Mouse (Mus musculus) neural tube, embryonic 13.5 days (tissue): ENCODE measurements around the gene Trim28. TPM values are rescaled to one million over a fixed set of nuclear protein-coding genes. Genes with fewer than 3 reads are reported as not detected.

Experiments used
- ATAC-seq: fragments of 200-750 bp; cut with Nextera tagmentation; 2 replicates; pipeline ENCODE4 v1.8.0; 2017; ENCODE audit warnings: low read depth, mild to moderate bottlenecking, moderate TSS enrichment, moderate library complexity
- H3K27ac ChIP-seq: fragments of 300-500 bp; sonication (generic); replicated peaks from 2 replicates; pipeline ENCODE4 v1.5.1; 2015; ENCODE audit warnings: moderate library complexity, mild to moderate bottlenecking, inconsistent platforms
- H3K27me3 ChIP-seq: fragments of 300-500 bp; sonication (generic); 2 replicates; pipeline ENCODE4 v1.6.1; 2015; ENCODE audit warnings: mild to moderate bottlenecking, inconsistent platforms
- H3K36me3 ChIP-seq: fragments of 300-500 bp; sonication (generic); 2 replicates; pipeline ENCODE4 v1.6.1; 2015; ENCODE audit warnings: mild to moderate bottlenecking, inconsistent platforms
- H3K4me1 ChIP-seq: fragments of 300-500 bp; sonication (generic); replicated peaks from 2 replicates; pipeline ENCODE4 v1.6.1; 2015; ENCODE audit warnings: inconsistent platforms
- H3K4me2 ChIP-seq: fragments of 300-500 bp; sonication (generic); 2 replicates; pipeline ENCODE4 v1.6.1; 2015; ENCODE audit warnings: inconsistent platforms, mild to moderate bottlenecking, moderate library complexity
- H3K4me3 ChIP-seq: fragments of 300-500 bp; sonication (generic); 2 replicates; pipeline ENCODE4 v1.5.1; 2015; ENCODE audit warnings: mild to moderate bottlenecking, inconsistent platforms
- H3K9ac ChIP-seq: fragments of 300-500 bp; sonication (generic); 2 replicates; pipeline ENCODE4 v1.6.1; 2015; ENCODE audit warnings: moderate library complexity, mild to moderate bottlenecking, inconsistent platforms
- H3K9me3 ChIP-seq: fragments of 300-500 bp; sonication (generic); 2 replicates; pipeline ENCODE4 v1.6.1; 2016; ENCODE audit warnings: inconsistent platforms
- WGBS: fragments of 180-500 bp; shearing (Covaris S2); methylation state at CpG from one replicate; pipeline ENCODE4 v1.1.7; 2015; 5-methylcytosine and 5-hydroxymethylcytosine counted together
- polyA plus RNA-seq: library from polyadenylated mRNA; unstranded; fragments of >200 nt; fragmentation: Nextera tagmentation; extraction: Ambion mirVana; gene quantifications from 2 replicates; pipeline ENCODE4 v1.2.1, GENCODE M21; 2015

The Trim28 gene
- polyA plus RNA-seq, 1 experiment from 2014 or later: 229 TPM

GRCm38 (mm10) chr7:13037366-13037765 lies 38.5 kb downstream of the Trim28 start:
- no peaks in the 10 kb centered on the region for H3K9me3 ChIP-seq
- peak; percentile 10; the same call in 1 of the 2 replicates for ATAC-seq
- peaks cover 15% of the 10 kb centered on the region for H3K27me3 ChIP-seq
- H3K4me3 ChIP-seq: peak overlapping the region; percentile 80
- under 1% methylated on average over 31 of the region's 33 CpGs for WGBS
- peak overlapping the region; percentile 98 for H3K9ac ChIP-seq
- H3K27ac ChIP-seq: peak overlapping the region; percentile 99
- H3K4me2 ChIP-seq: peak overlapping the region; percentile 91
- peaks cover 52% of the 10 kb centered on the region for H3K4me1 ChIP-seq
- H3K36me3 ChIP-seq: peaks cover 30% of the 10 kb centered on the region

GRCm38 (mm10) chr7:13037901-13038555 lies 39.1 kb downstream of the Trim28 start, which contains the start of gene Ube2m:
Gene Ube2m (minus strand): TSS chr7:13038275.
- under 1% methylated on average over 64 of the region's 65 CpGs for WGBS
- H3K9me3 ChIP-seq: no peaks in the 10 kb centered on the region

DNA sequence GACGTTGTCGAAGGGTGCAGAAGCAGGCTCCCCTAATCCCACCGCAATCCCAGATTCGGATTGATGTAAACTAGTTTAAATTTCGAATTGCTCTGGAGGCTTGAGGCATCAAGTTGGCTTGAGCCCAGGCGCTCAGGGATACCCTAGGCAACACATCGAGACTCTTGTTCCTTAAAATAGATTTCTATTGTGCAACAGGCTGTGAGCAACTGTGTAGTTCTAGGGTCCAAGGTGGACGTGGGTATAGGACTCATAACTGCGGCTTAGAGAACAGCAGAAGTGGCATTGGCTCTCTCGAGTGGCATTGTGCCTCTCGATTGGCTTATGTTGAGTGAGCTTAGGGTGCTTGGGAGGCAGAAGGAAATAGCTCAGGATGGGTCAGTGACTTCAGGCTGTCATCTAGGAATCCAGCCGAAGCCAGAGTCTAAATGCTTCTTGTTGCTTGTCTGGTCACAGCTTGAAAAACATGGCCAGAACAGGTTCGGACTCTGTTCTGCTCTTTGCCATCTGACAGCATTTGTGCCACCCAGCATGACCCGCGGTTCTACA lies 39.8 kb downstream of the Trim28 start:
- H3K4me3 ChIP-seq: peak overlapping the region; percentile 80
- 25% methylated on average over 15 of the region's 15 CpGs for WGBS
- peaks cover 29% of the 10 kb centered on the region for H3K27me3 ChIP-seq
- H3K4me2 ChIP-seq: peak overlapping the region; percentile 91
- no peak for ATAC-seq
- H3K9me3 ChIP-seq: no peaks in the 10 kb centered on the region
- H3K9ac ChIP-seq: peak overlapping the region; percentile 98
- peaks cover 47% of the 10 kb centered on the region for H3K4me1 ChIP-seq
- peaks cover 17% of the 10 kb centered on the region for H3K36me3 ChIP-seq
- H3K27ac ChIP-seq: peak overlapping the region; percentile 99

More at GRCm38 (mm10) chr7:13037901-13038555, 39.1 kb downstream of the Trim28 start, which contains the start of gene Ube2m:
- peak within 1 kb of the TSS; percentile 80 for H3K4me3 ChIP-seq
- ATAC-seq: peak; percentile 90
- H3K27ac ChIP-seq: peak within 1 kb of the TSS; percentile 99
- H3K36me3 ChIP-seq: peaks cover 24% of the 10 kb centered on the region
- peaks cover 22% of the 10 kb centered on the region for H3K27me3 ChIP-seq
- H3K4me1 ChIP-seq: peaks cover 48% of the 10 kb centered on the region
- peak within 1 kb of the TSS; percentile 91 for H3K4me2 ChIP-seq
- peak within 1 kb of the TSS; percentile 98 for H3K9ac ChIP-seq

DNA sequence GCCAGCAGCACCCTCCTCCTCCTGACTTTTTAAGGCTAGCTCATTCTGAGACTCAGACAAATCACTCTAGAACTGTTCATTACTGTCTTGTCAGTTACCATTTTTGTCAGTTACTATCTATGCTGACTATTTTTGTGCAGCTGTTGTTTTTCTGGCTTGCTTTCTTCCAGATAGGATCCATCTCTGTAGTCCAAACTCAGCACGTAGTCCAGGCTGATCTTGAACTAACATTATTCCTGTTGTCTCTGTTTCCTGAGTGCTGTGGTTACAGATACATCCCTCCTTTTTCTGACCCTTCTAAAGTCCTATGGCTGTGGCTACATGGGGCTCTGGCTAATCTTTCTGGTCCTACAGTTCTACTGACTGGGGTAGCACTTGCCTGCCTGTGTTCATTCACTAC lies 40.3 kb downstream of the Trim28 start:
- Histone ChIP-seq H3K36me3 (peaks cover 17% of the 10 kb centered on the region), H3K27ac (no peak overlapping the region), H3K4me1 (peaks cover 47% of the 10 kb centered on the region), H3K4me3 (peak overlapping the region; percentile 80), H3K9ac (peak overlapping the region; percentile 98), H3K27me3 (peaks cover 34% of the 10 kb centered on the region), H3K4me2 (peak overlapping the region; percentile 91), H3K9me3 (no peaks in the 10 kb centered on the region)
- 88% methylated on average over 1 of the region's 1 CpGs for WGBS
- no peak for ATAC-seq

GRCm38 (mm10) chr7:13041256-13041655 lies 42.3 kb downstream of the Trim28 start:
- H3K27me3 ChIP-seq: peaks cover 50% of the 10 kb centered on the region
- no peak for ATAC-seq
- no peak overlapping the region for H3K4me3 ChIP-seq
- 68% methylated on average over 1 of the region's 1 CpGs for WGBS
- peaks cover 1% of the 10 kb centered on the region for H3K36me3 ChIP-seq
- no peak overlapping the region for H3K27ac ChIP-seq
- no peak overlapping the region for H3K9ac ChIP-seq
- H3K9me3 ChIP-seq: no peaks in the 10 kb centered on the region
- H3K4me2 ChIP-seq: no peak overlapping the region
- peaks cover 34% of the 10 kb centered on the region for H3K4me1 ChIP-seq

DNA sequence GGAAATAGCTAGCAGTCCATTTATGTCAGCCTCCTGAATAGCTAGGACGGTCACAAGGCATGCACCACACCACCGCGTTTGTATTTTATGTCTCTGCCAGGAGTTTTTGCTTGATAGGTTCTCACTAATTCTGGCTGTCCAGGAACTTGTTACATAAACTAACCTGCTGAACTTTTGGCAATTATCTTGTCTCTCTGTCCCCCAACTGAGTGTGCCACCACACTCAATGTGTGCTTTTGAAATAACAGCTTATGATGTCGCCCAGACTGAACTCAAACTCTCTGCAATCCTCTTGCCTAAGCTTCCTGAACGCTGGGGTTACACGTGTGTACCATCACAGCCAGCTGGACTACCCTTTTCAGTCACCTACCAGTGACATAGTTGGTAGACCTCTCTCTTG lies 43.6 kb downstream of the Trim28 start:
- Histone ChIP-seq H3K9me3 (no peaks in the 10 kb centered on the region), H3K36me3 (no peaks in the 10 kb centered on the region), H3K27me3 (peaks cover 50% of the 10 kb centered on the region), H3K4me1 (peaks cover 25% of the 10 kb centered on the region), H3K4me2 (0 out of 2 replicates have a peak overlapping the region, but pooled peaks have one; percentile 73), H3K9ac (no peak overlapping the region), H3K27ac (no peak overlapping the region), H3K4me3 (no peak overlapping the region)
- WGBS: 72% methylated on average over 6 of the region's 6 CpGs
- ATAC-seq: no peak

GRCm38 (mm10) chr7:13043120-13043444 lies 44.2 kb downstream of the Trim28 start:
- ATAC-seq: no peak
- H3K9ac ChIP-seq: peak overlapping the region; percentile 77
- H3K27ac ChIP-seq: no peak overlapping the region

DNA sequence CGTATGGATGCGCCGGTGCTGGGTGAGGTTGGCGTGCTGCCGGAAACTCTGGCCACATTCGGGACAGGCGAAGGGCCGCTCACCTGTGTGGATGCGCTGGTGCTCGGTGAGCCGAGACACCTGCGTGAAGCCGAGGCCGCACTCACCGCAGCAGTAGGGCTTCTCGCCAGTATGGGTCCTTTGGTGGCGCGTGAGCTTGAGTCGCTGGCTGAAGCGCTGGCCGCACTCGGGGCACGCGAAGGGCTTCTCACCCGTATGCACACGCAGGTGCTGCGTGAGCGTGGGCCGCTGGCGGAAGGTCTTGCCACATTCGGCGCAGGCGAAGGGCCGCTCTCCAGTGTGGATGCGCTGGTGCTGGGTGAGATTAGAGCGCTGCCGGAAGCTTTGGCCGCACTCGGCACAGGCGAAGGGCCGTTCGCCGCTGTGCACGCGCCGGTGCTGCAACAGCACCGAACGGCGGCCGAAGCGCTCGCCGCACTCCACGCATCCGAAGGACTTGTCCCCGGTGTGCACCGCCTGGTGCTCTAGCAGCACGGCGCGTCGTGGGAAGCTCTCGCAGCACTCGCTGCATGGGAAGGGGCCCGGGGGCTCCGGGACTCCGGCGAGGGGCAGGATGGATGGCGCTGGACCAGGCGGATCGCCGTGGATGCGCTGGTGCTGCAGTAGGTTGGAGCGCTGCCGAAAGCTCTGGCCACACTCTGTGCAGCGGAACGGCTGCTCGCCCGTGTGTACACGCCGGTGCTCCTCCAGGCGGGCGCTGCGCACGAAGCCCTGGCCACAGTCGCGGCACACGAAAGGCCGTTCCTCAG lies 44.7 kb downstream of the Trim28 start:
- Histone ChIP-seq H3K4me3 (peak overlapping the region; percentile 43), H3K27me3 (peaks cover 50% of the 10 kb centered on the region), H3K36me3 (no peaks in the 10 kb centered on the region), H3K9ac (peak overlapping the region; percentile 77), H3K27ac (0 out of 2 replicates have a peak overlapping the region, but pooled peaks have one; percentile 6), H3K4me1 (peaks cover 23% of the 10 kb centered on the region), H3K4me2 (peak overlapping the region; percentile 73), H3K9me3 (no peaks in the 10 kb centered on the region)
- WGBS: 6% methylated on average over 88 of the region's 88 CpGs
- ATAC-seq: peak; percentile 48

More at GRCm38 (mm10) chr7:13043120-13043444, 44.2 kb downstream of the Trim28 start:
- WGBS: 40% methylated on average over 16 of the region's 16 CpGs
- Histone ChIP-seq H3K36me3 (no peaks in the 10 kb centered on the region), H3K4me3 (peak overlapping the region; percentile 43), H3K27me3 (peaks cover 50% of the 10 kb centered on the region), H3K9me3 (no peaks in the 10 kb centered on the region), H3K4me1 (peaks cover 25% of the 10 kb centered on the region), H3K4me2 (peak overlapping the region; percentile 73)

DNA sequence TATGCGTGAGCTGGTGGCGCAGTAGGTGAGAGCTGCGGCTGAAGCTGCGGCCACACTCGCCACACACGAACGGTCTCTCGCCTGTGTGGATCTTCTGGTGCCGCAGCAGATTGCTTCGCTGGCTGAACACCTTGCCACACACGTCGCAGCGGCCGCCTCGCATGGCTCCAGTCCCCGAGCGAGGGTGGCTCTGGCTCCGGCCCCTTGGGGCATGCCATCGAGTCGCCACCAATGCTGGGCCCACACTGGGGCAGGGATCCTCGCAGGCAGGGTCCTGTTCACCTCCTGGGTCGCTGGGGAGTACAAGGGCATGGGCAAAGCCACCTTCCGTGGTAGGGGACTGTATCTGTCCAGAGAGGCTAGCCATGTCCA lies 45.3 kb downstream of the Trim28 start:
- Histone ChIP-seq H3K9me3 (no peaks in the 10 kb centered on the region), H3K27me3 (peaks cover 50% of the 10 kb centered on the region), H3K4me3 (peak overlapping the region; percentile 43), H3K4me1 (peaks cover 17% of the 10 kb centered on the region), H3K27ac (0 out of 2 replicates have a peak overlapping the region, but pooled peaks have one; percentile 6), H3K4me2 (peak overlapping the region; percentile 73), H3K9ac (peak overlapping the region; percentile 77), H3K36me3 (no peaks in the 10 kb centered on the region)
- peak; percentile 13; the same call in 1 of the 2 replicates for ATAC-seq
- whole genome bisulfite sequencing: 4% methylated on average over 23 of the region's 23 CpGs

GRCm38 (mm10) chr7:13046084-13046483 lies 47.2 kb downstream of the Trim28 start:
- Histone ChIP-seq H3K4me3 (no peak overlapping the region), H3K9ac (peak overlapping the region; percentile 8; the same call in 1 of the 2 replicates), H3K4me1 (peaks cover 14% of the 10 kb centered on the region), H3K9me3 (no peaks in the 10 kb centered on the region), H3K27ac (no peak overlapping the region), H3K36me3 (no peaks in the 10 kb centered on the region), H3K4me2 (no peak overlapping the region), H3K27me3 (peaks cover 48% of the 10 kb centered on the region)
- ATAC-seq: no peak; the same call in 1 of the 2 replicates
- WGBS: 10% methylated on average over 2 of the region's 2 CpGs

GRCm38 (mm10) chr7:13053001-13053400 lies 54.1 kb downstream of the Trim28 start:
- H3K27me3 ChIP-seq: no peaks in the 10 kb centered on the region
- no peak overlapping the region for H3K27ac ChIP-seq
- ATAC-seq: no peak
- no peaks in the 10 kb centered on the region for H3K9me3 ChIP-seq
- H3K4me1 ChIP-seq: peaks cover 6% of the 10 kb centered on the region
- H3K36me3 ChIP-seq: no peaks in the 10 kb centered on the region
- H3K4me2 ChIP-seq: no peak overlapping the region
- no peak overlapping the region for H3K4me3 ChIP-seq
- H3K9ac ChIP-seq: 0 out of 2 replicates have a peak overlapping the region, but pooled peaks have one; percentile 22
- WGBS: 89% methylated on average over 13 of the region's 13 CpGs

GRCm38 (mm10) chr7:13053501-13053900 lies 54.6 kb downstream of the Trim28 start:
- no peaks in the 10 kb centered on the region for H3K27me3 ChIP-seq
- no peak for ATAC-seq
- H3K4me2 ChIP-seq: peak overlapping the region; percentile 59
- peak overlapping the region; percentile 56 for H3K4me3 ChIP-seq
- H3K9ac ChIP-seq: peak overlapping the region; percentile 84; the same call in 1 of the 2 replicates
- no peaks in the 10 kb centered on the region for H3K36me3 ChIP-seq
- no peaks in the 10 kb centered on the region for H3K9me3 ChIP-seq
- no peak overlapping the region for H3K27ac ChIP-seq
- H3K4me1 ChIP-seq: peaks cover 6% of the 10 kb centered on the region
- 92% methylated on average over 2 of the region's 2 CpGs for WGBS
